Mouse (Mus musculus) splenic B cell, adult 2 months (primary cell): ENCODE measurements at regions not wholly inside any gene's neighbourhood (a gene's known extent, or its start where the extent isn't known, plus 50 kb on each side); places are given as distances from the start of the nearest gene placed in this dataset.
"Not testable (repeated sequence)": the region's sequence is repeated elsewhere in the genome, so short reads cannot be mapped to it uniquely, and the experiment has no call there.

Source experiments
- DNase-seq: peaks from one replicate; pipeline ENCODE4 v3.0.0-alpha.2; 2011; ENCODE audit warnings: low read depth, low spot score
- H3K27me3 ChIP-seq: 2 replicates; pipeline ENCODE4 v1.6.1; 2012; ENCODE audit warnings: mild to moderate bottlenecking, low read length, moderate library complexity, mixed read lengths; ENCODE audit not compliant: control insufficient read depth, poor library complexity, insufficient read depth, severe bottlenecking
- H3K36me3 ChIP-seq: 2 replicates; pipeline ENCODE4 v1.6.1; 2012; ENCODE audit warnings: mild to moderate bottlenecking, low read length, moderate library complexity, mixed read lengths; ENCODE audit not compliant: control insufficient read depth, poor library complexity, insufficient read depth, severe bottlenecking

GRCm38 (mm10) chr6:31133896-31134735 lies 175.2 kb upstream of the Klf14 start:
- Histone ChIP-seq H3K36me3 (0 out of 2 replicates have a peak, but pooled peaks cover 4% of the 10 kb centered on the region), H3K27me3 (no peaks in the 10 kb centered on the region)
- no peak for DNase-seq

- Histone ChIP-seq H3K27me3 (no peaks in the 10 kb centered on the region), H3K36me3 (peaks cover 6% of the 10 kb centered on the region; the same call in 1 of the 2 replicates)
- no peak for DNase-seq
Measured at GRCm38 (mm10) chr6:31134736-31135077, 175.8 kb upstream of the Klf14 start.

- no peak for DNase-seq
- Histone ChIP-seq H3K36me3 (peaks cover 6% of the 10 kb centered on the region; the same call in 1 of the 2 replicates), H3K27me3 (no peaks in the 10 kb centered on the region)
Measured at GRCm38 (mm10) chr6:31135580-31135979, 176.7 kb upstream of the Klf14 start.

- no peak for DNase-seq
- Histone ChIP-seq H3K27me3 (no peaks in the 10 kb centered on the region), H3K36me3 (peaks cover 6% of the 10 kb centered on the region; the same call in 1 of the 2 replicates)
Measured at GRCm38 (mm10) chr6:31136895-31137294, 178.0 kb upstream of the Klf14 start.

- Histone ChIP-seq H3K27me3 (no peaks in the 10 kb centered on the region), H3K36me3 (peaks cover 6% of the 10 kb centered on the region; the same call in 1 of the 2 replicates)
- no peak for DNase-seq
Measured at GRCm38 (mm10) chr6:31137351-31137750, 178.5 kb upstream of the Klf14 start.

- H3K27me3 ChIP-seq: no peaks in the 10 kb centered on the region
- no peak for DNase-seq
- H3K36me3 ChIP-seq: peaks cover 6% of the 10 kb centered on the region; the same call in 1 of the 2 replicates
Measured at GRCm38 (mm10) chr6:31140000-31140399, 181.1 kb upstream of the Klf14 start.

- Histone ChIP-seq H3K27me3 (no peaks in the 10 kb centered on the region), H3K36me3 (peaks cover 6% of the 10 kb centered on the region; the same call in 1 of the 2 replicates)
- no peak for DNase-seq
Measured at GRCm38 (mm10) chr6:31140593-31140992, 181.7 kb upstream of the Klf14 start.

GRCm38 (mm10) chr6:31141486-31141885 lies 182.6 kb upstream of the Klf14 start:
- DNase-seq: no peak
- Histone ChIP-seq H3K36me3 (peaks cover 6% of the 10 kb centered on the region; the same call in 1 of the 2 replicates), H3K27me3 (no peaks in the 10 kb centered on the region)

GRCm38 (mm10) chr6:31142479-31143007 lies 183.7 kb upstream of the Klf14 start:
- DNase-seq, H3K27me3 ChIP-seq, H3K36me3 ChIP-seq: not testable (repeated sequence)

- H3K36me3 ChIP-seq: no peaks in the 10 kb centered on the region; the same call in 1 of the 2 replicates
- no peaks in the 10 kb centered on the region for H3K27me3 ChIP-seq
- DNase-seq: no peak
Measured at GRCm38 (mm10) chr6:31145687-31146086, 186.8 kb upstream of the Klf14 start.

- H3K27me3 ChIP-seq: no peaks in the 10 kb centered on the region
- no peak for DNase-seq
- H3K36me3 ChIP-seq: no peaks in the 10 kb centered on the region
Measured at GRCm38 (mm10) chr6:31146779-31147178, 187.9 kb upstream of the Klf14 start.

- no peaks in the 10 kb centered on the region for H3K27me3 ChIP-seq
- no peak for DNase-seq
Measured at GRCm38 (mm10) chr6:31147682-31148081, 188.8 kb upstream of the Klf14 start.

GRCm38 (mm10) chr6:31148311-31148856 lies 189.5 kb upstream of the Klf14 start:
- peaks cover 5% of the 10 kb centered on the region for H3K36me3 ChIP-seq
- no peak for DNase-seq
- H3K27me3 ChIP-seq: no peaks in the 10 kb centered on the region

More at GRCm38 (mm10) chr6:31147682-31148081, 188.8 kb upstream of the Klf14 start:
- peaks cover 5% of the 10 kb centered on the region for H3K36me3 ChIP-seq

- H3K36me3 ChIP-seq: peaks cover 5% of the 10 kb centered on the region
- H3K27me3 ChIP-seq: no peaks in the 10 kb centered on the region
- no peak for DNase-seq
Measured at GRCm38 (mm10) chr6:31149164-31149563, 190.3 kb upstream of the Klf14 start.

GRCm38 (mm10) chr6:31150416-31150815 lies 191.5 kb upstream of the Klf14 start:
- DNase-seq: no peak
- no peaks in the 10 kb centered on the region for H3K27me3 ChIP-seq
- peaks cover 7% of the 10 kb centered on the region for H3K36me3 ChIP-seq
